Mouse (Mus musculus) urinary bladder, postnatal 14 days (tissue): Measurements from ENCODE around the gene Cdh16.

Source experiments
- DNase-seq: peaks from one replicate; pipeline ENCODE4 v3.0.0; 2021; ENCODE audit warnings: low spot score

Gene Cdh16

DNA sequence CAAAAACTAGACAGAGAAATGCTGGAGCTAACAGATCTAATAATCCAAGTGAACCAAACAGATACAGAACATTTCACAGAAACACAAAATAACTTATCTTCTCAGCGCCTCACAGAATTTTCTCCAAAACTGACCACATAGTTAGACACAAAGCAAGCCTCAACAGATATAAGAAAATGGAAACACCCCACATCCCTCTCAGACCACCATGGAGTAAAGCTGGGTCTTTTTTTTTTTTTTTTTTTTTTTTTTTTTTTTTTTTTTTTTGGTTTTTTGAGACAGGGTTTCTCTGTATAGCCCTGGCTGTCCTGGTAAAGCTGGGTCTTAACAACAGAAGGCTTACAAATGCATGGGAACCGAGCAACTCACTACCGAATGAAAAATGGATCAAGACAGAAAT is 47.4 kb downstream of the Cdh16 start:
- no peak for DNase-seq

DNA sequence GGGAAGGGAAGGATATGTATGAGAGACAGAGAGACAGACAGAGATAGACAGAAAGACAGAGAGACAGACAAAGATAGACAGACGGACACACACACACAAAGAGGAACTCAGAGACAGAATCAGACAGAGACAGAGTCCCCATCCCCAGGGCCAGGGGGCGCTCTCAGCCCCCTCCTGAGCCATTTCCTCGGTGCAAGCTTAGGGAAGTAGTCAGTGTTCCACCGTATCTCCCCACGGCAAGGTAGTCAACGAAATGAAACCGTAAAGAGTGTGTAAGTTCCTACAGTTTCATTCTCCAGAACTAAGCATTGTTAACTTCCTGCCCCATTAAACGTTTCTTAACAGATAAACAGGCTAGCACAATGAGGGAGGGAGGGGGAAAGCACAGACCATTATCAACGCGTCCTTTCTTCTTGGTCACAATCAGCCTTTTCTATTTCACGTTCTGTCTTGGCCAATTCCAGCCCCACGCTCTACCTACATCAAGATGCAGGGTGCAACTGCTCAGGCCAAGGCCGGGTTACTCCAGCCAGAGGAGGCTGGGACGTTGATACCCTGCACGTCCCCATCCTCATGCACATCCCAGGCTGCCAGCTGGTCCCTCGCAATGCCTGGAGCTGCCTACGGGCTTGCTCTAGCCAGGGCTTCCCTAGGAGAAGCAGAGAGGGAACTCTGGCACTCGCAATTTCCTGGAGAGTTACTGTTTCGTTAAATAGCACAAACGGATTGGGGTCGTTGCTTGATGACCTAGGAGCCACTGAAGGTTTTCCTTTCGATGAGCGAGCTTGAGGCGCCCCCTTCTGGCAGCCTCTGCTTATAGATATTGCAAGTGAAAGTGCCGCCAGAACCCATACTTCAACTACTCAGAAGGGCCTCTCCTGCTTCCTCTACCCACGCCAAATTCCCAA is 53.5 kb downstream of the Cdh16 start:
- DNase-seq, result peak; percentile 85

DNA sequence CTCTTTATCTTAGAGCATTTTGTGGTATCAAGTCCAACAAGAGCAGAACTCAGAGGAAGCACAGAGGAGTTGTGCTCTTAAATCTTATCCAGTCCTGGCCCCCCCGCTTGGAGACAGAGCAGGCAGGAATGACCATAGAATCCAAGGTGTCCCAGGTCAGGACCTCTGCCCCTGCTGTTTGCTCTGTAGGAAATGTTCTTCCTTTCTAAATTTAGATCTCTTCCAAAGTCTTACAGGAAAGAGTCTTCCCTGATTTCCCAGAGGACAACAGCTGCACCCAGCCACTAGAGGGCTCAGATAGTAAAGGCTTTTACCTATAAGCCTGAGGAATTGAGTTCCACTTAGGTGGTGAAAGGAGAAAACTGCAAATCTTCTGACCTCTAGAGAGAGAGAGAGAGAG is 54.6 kb downstream of the Cdh16 start:
- peak; percentile 38 for DNase-seq

DNA sequence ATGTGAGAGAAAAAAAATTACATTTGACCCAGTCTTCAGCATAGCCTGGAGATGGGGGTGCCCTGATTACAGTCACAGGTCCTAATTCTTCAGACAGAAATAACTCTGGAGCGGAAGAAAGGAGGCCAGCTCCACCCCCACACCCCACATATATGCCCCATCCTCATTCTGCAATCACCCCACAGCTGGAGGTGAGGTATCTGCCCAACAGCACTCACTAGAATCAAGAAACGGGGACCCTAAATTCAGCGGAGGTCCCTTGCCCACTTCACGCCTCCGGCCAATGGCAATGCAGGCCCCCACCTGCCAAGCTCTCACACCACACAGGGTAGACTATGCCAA is 58.8 kb downstream of the Cdh16 start:
- DNase-seq, result no peak

DNA sequence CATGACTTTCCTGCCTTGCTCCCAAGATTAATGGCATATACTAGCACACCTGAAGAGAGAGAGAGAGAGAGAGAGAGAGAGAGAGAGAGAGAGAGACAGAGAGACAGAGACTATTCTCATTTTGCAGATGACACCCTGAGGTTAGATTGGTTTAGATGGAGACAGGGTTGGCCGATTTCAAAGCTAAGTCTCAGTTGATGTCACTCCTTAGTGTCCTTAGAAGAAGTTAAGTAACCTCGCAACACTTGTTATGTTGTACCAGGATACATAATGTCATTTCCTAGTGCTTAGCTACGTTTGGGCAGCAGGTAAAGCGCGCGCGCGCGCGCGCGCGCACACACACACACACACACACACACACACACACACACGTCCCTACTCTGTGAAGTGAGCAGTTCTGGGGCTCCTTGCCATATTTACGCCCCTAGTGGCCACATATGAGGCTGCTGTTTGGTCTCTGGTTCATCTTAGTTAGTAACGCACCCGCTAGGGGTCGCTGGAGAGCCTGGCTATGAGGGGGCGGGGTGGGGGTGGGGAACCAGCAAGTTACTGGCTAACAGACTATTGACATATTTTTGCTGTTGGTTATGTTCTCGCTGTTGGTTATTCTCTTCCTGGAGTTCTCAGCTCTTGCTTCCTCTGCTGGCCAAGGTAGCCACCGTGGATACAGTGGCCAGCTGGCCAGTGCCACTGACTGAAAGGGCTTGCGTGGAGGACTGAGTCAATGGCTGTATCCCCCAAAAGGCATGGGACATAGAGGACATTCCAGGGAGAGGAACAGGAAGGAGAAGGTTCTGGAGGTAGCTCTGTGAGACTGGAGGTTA is 59.4 kb downstream of the Cdh16 start:
- peak; percentile 88 for DNase-seq

DNA sequence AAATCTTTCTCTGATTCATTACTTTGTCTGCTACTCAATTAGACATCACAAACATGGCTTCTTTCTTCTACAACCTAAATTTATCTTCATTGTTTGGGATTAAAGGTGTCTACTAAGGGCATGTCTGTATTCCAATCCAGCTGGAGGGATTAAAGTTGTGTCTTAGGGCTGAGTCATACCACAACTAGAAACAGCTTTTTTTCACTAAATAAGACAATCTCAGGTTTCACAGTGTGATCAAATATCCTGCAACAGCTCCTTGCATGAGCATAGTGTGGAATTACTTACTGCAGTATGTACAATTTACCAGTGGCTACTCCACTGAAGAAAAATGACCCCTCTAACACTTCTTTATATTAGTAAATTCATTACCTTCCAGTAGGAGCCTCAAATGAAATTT is 63.5 kb downstream of the Cdh16 start:
- no peak for DNase-seq

DNA sequence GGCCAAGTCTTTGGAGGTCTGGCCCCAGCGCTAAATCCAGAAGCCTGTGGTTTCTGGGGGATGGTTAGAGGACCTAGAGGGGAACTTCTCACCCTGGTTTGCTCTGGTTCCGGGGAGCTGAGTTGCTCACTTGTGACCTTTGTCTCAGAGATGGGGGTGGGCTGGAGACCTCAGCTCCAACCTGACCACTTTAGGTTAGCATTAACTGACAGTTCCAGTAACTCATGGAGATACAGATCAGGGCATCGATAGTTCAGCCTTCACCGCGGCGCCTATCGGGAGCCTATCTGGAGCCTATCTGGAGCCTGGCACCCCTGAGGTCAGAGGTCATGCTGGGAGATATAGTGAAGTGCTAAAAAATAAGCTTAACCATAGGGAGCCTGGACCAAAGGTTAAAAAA is 67.0 kb downstream of the Cdh16 start:
- DNase-seq, result no peak

DNA sequence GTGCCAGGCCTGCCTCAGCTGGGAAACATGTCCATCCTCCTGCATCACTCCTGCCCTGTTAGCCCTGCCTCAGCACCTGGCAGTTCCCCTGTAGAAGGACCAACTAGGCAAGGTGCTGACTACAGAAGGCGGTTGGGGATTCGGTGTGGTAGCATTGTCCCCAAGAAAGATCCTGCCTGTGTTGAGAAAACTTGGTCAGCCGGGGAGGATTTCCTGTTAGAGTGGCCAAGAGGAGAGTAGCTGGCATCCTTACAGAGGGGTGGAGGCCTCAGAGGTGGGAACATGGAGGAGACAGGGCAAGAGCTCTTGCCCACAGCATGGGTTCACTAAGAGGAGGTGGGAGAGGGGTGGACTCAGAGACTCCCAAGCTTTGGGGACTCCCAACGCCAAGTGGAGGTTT is 69.0 kb downstream of the Cdh16 start:
- DNase-seq, result no peak
